Mouse (Mus musculus) kidney, adult 10 weeks (tissue): ENCODE measurements around the gene Gm4969. TPM values are rescaled to one million over a fixed set of nuclear protein-coding genes. Genes with fewer than 3 reads are reported as not detected.

ENCODE experiments used
- polyA plus RNA-seq: library from polyadenylated mRNA; stranded (reverse); fragments of 350-450 nt; fragmentation: Illumina TruSeq; extraction: RNeasy Lipid Tissue Mini Kit (QIAGEN cat#74804); gene quantifications from one replicate; pipeline ENCODE4 v1.2.3, GENCODE M21; 2014; ENCODE audit warnings: low read depth, low replicate concordance

The Gm4969 gene
- polyA plus RNA-seq: not detected

GRCm38 (mm10) chr7:19118028-19118771 lies at the start of gene Gm4969:
Gene Gm4969, minus strand, starts transcription at chr7:19118368.

GRCm38 (mm10) chr7:19165656-19166423 lies 47.7 kb upstream of the Gm4969 start, which contains the start of gene Gipr:
Gene Gipr, minus strand, starts transcription at chr7:19166127.

DNA sequence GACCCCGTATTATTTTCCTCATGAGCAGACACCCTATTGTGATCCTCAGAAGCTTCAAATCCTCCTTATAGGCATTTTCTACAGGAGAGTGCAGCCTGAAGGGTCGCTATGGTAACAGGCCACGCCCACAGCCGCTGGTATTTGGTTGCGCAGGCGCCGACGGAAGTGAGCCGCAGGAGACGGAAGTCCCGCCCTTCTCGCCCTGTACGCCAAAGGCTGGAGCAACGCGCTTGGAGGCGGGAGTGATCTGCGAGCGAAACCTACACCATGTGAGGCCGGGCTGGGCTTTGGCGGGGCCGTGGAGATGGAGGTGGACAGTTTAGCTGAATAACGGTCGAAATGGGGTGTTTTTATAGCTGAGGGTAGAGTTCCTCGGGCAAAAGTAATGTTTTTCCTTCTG lies 31.5 kb upstream of the Gm4969 start, which contains the start of gene Snrpd2:
Gene Snrpd2 (plus strand): TSS at position 97 of the 400 bp plus-strand sequence.

GRCm38 (mm10) chr7:19148875-19149541 lies 30.8 kb upstream of the Gm4969 start, which contains the start of gene Qpctl:
Gene Qpctl, minus strand, starts transcription at chr7:19149291.

DNA sequence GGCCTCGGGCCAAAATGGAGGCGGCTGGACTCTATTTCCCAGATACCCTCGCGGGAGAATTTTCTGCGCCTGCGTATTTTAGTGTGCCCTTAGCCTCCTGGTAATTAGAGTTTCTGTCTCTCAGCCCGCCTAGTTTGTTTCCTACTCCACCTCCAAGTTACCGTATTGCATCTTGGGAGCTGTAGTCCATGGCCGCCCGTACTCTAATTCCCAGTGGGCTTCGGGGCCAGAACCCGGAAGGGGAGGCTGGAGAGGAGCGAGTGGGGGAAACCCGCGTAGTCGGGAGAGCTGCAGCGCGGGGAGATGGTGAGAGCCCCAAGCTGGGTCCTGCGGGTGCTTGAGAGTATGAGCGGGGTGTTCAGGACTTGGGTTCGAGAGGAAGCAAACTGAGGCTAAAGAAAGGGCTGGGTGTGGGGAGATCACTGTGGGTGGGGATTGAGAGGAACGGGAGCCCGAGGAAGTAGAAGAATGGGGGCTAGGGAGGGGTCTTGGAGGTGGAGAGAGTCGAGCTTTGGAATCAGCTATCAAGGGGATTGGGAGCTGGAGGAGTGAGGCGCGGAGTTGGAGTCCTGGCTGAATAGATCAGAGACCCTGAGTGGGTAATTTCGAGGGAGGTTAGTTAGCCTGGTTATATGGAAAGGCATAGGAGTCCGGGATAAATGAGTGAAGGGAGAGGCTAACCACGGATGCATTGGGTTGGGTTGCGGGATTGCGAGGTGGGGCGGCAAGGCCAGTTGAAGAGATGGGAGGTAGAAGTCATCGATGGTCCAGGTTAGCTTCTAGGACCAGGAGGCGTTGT lies 1.7 kb upstream of the Gm4969 start, which contains the start of gene Fbxo46:
Gene Fbxo46 (plus strand): TSS at position 229 of the 799 bp plus-strand sequence.

GRCm38 (mm10) chr7:19094471-19094825 lies 23.7 kb downstream of the Gm4969 start, which contains the start of gene Six5:
Gene Six5, plus strand, starts transcription at chr7:19094594.

DNA sequence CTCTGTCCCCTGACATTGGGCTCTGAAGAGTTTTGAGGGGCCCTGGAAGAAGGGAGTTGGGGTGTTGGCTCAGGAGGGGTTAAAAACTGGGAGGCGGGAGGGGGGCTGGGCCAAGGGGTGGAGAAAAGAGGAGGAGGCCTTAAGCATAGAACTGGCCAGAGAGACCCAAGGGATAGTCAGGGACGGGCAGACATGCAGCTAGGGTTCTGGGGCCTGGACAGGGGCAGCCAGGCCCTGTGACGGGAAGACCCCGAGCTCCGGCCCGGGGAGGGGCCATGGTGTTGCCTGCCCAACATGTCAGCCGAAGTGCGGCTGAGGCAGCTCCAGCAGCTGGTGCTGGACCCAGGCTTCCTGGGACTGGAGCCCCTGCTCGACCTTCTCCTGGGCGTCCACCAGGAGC lies 34.5 kb downstream of the Gm4969 start, which contains the start of gene Dmpk:
Gene Dmpk (plus strand): TSS at position 149 of the 400 bp plus-strand sequence.

GRCm38 (mm10) chr7:19075723-19076585 lies 42.2 kb downstream of the Gm4969 start, which contains the start of gene Dmwd:
Gene Dmwd, plus strand, starts transcription at chr7:19076227.

DNA sequence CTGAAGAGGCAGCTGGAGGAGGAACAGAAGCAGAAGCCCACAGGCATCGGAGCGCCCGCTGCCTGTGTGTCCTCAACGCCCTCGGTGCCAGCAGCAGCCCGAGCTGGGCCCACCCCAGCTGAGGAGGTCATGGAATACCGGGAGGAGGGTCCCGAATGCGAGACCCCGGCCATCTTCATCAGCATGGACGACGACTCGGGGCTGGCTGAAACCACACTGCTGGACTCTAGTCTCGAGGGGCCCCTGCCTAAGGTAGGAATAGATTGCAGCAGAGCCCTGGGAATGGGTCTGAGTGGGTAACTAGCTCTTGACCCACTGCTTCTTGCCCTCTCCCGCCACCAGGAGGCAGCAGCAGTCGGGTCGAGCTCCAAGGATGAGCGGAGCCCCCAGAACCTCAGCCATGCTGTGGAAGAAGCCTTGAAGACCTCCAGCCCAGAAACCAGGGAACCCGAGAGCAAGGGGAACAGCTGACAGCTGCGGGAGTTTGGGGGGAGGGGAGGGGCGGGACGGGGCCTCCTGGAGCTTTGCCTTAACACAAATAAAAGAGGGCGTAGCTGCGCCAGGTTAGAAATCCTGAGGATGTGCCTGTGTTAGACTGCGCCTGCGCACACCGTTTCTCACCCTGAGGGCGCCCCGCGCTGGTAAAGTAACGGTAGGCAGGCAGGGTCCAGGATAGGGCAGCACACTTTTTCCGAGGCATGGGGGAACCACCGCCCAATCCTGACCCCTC lies 64.0 kb downstream of the Gm4969 start, which contains the start of gene Rsph6a:
Gene Rsph6a (plus strand): TSS at position 644 of the 730 bp plus-strand sequence.

Other genes with a start within 250 kb of the Gm4969 start
- gene Pglyrp1, start 247.0 kb downstream of the Gm4969 start, polyA plus RNA-seq: not detected
- 0.53 TPM for gene Ccdc61, start 208.0 kb downstream of the Gm4969 start, polyA plus RNA-seq
- gene Nova2, start 192.5 kb downstream of the Gm4969 start, polyA plus RNA-seq: 0.28 TPM
- gene Nanos2, start 131.0 kb downstream of the Gm4969 start, polyA plus RNA-seq: not detected
- gene Mypop, start 127.1 kb downstream of the Gm4969 start, polyA plus RNA-seq: 0.36 TPM
- gene Irf2bp1, start 114.3 kb downstream of the Gm4969 start, polyA plus RNA-seq: 0.97 TPM
- gene Foxa3, start 94.8 kb downstream of the Gm4969 start, polyA plus RNA-seq: not detected
- 4.5 TPM for gene Sympk, start 94.0 kb downstream of the Gm4969 start, polyA plus RNA-seq
- gene Rsph6a, start 63.7 kb downstream of the Gm4969 start, polyA plus RNA-seq: not detected
- gene Dmwd, start 42.1 kb downstream of the Gm4969 start, polyA plus RNA-seq: 1.1 TPM
- gene Dmpk, start 34.5 kb downstream of the Gm4969 start, polyA plus RNA-seq: 0.57 TPM
- 0.57 TPM for gene Six5, start 23.8 kb downstream of the Gm4969 start, polyA plus RNA-seq
- 0.36 TPM for gene Fbxo46, start 1.5 kb upstream of the Gm4969 start, polyA plus RNA-seq
- gene Qpctl, start 30.9 kb upstream of the Gm4969 start, polyA plus RNA-seq: 5.9 TPM
- gene Snrpd2, start 31.4 kb upstream of the Gm4969 start, polyA plus RNA-seq: 0.44 TPM
- not detected for gene Gipr, start 47.8 kb upstream of the Gm4969 start, polyA plus RNA-seq
- not detected for gene Eml2, start 58.1 kb upstream of the Gm4969 start, polyA plus RNA-seq
- gene Gpr4, start 94.2 kb upstream of the Gm4969 start, polyA plus RNA-seq: 1.8 TPM
- 12.2 TPM for gene Opa3, start 110.0 kb upstream of the Gm4969 start, polyA plus RNA-seq
- gene Vasp, start 153.4 kb upstream of the Gm4969 start, polyA plus RNA-seq: 16.0 TPM
- gene Ppm1n, start 161.7 kb upstream of the Gm4969 start, polyA plus RNA-seq: not detected
- gene Rtn2, start 164.3 kb upstream of the Gm4969 start, polyA plus RNA-seq: 0.28 TPM
- gene Fosb, start 191.7 kb upstream of the Gm4969 start, polyA plus RNA-seq: 0.20 TPM
- not detected for gene Ercc1, start 226.4 kb upstream of the Gm4969 start, polyA plus RNA-seq
- gene Cd3eap, start 241.1 kb upstream of the Gm4969 start, polyA plus RNA-seq: 1.2 TPM
- not detected for gene Ppp1r13l, start 241.4 kb upstream of the Gm4969 start, polyA plus RNA-seq